Mouse (Mus musculus) lung, postnatal 14 days (tissue): ENCODE results near the gene Rhno1.
"Not testable (repeated sequence)": the region's sequence is repeated elsewhere in the genome, so short reads cannot be mapped to it uniquely, and the experiment has no call there.

Source experiments
- DNase-seq: peaks from one replicate; pipeline ENCODE4 v3.0.0; 2021

Rhno1 gene

GRCm38 (mm10) chr6:128362381-128363006, at the start of gene Rhno1, which contains the start of gene Foxm1:
Gene Rhno1, minus strand, starts transcription at chr6:128362911.
Gene Foxm1, plus strand, starts transcription at chr6:128362967.
- DNase-seq: peak; percentile 86

- DNase-seq: peak; percentile 82
These were observed 48.4 kb upstream of the Rhno1 start for GRCm38 (mm10) chr6:128411115-128411514.

- no peak for DNase-seq
These were observed 47.6 kb upstream of the Rhno1 start for GRCm38 (mm10) chr6:128410305-128410704.

DNA sequence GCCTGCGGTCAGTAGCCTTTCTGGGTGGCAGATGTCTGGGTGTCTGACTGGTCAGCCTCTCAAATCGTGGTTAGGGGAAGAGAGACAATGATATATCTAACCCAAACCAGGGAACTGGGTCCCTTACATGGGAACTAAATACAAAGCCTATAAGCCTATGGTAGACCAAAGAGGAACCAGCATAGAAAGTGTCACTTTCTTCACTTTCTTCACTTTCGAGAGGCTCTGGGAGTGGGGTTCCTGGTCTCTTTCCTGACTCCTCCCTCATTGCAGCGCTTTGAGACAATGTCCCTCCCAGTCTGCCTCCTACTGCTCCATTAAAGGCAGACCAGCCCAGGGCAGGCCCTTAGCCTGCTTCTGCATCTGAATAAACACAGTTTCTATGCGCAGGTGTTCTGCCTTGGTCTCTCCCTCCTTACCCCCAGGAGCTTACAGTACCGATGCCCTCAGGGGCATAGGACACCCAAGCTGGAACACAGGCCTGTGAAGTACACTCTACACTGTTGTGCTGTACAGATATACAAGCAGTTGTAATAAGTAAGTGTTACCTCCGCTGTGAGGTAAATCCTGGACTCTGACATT, 45.9 kb upstream of the Rhno1 start:
- DNase-seq: no peak

DNA sequence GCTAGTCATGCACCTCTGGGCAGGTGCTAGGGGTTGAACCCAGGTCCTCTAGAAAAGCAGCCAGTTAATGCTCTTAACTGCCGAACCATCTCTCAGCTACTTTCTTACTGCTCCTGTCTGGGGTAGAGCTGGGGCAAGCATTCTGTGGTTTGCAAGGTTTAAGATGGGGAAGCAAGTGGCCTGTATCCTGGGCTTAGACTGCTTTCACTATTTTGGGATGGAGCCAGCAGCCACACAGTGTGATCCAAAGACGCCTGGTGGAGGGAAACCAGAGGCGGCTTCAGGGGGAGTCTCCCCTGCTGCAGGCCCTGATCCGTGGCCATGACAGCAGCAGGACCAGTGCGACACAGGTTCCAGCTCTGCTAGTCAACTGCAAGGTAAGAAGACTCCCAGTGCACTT, 42.0 kb upstream of the Rhno1 start:
- DNase-seq: no peak

DNA sequence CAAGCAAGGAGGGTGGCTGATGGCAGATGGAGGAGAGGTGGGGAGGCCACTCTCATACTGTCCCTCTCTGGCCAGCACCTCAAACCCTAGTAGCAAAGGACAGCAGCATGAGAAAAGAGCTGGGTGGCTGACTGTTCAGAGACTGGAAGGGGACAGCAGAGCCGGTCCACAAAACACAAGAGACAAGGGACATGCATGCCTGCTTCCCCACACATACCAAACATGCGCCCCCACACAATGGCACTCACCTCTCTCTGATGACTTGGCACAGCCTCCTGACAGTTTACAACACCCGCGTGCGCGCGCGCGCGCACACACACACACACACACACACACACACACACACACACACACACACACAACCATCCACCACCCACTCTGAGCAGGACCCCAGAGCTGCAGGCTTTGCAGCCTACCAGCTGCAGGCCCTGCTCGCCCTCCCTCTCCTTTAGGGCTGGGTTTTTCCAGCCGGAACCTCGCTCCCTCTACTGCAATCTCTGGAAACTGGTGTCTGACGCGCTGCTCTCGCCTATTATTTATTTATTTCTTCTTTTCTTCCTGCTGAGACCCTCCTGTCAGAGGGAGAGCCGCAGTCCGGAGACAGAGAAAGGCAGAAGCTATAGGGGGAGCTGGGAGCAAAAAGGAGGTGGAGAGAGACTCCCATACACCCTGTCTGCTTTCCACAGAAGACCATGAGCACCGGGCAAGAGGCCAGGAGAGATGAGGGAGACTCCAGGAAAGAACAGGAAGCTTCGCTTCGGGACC, 36.9 kb upstream of the Rhno1 start:
- peak; percentile 23 for DNase-seq

DNA sequence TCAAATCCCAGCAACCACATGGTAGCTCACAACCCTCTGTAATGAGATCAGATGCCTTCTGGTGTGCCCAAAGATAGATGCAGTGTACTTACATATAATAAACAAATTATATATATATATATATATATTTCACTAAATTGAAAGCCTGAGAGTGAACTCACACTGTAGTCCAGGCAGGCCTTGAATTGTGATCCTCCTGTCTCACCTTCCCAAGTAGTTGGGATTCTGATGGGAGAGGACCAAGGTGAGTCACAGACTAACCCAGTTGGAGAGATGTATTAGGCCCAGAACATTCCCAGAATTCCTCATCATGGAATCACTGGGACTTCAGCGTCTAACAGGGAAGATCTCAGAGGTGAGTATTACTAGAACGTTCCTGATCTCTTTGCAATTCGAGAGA, 36.3 kb upstream of the Rhno1 start, which contains the start of gene Nrip2:
Gene Nrip2, plus strand, starts transcription at position 301 of the 400 bp plus-strand sequence.
- no peak for DNase-seq

GRCm38 (mm10) chr6:128397574-128398261, 35.0 kb upstream of the Rhno1 start:
- no peak for DNase-seq

GRCm38 (mm10) chr6:128390683-128391082, 28.0 kb upstream of the Rhno1 start:
- no peak for DNase-seq

- no peak for DNase-seq
These were observed 26.5 kb upstream of the Rhno1 start for GRCm38 (mm10) chr6:128389185-128389584.

DNA sequence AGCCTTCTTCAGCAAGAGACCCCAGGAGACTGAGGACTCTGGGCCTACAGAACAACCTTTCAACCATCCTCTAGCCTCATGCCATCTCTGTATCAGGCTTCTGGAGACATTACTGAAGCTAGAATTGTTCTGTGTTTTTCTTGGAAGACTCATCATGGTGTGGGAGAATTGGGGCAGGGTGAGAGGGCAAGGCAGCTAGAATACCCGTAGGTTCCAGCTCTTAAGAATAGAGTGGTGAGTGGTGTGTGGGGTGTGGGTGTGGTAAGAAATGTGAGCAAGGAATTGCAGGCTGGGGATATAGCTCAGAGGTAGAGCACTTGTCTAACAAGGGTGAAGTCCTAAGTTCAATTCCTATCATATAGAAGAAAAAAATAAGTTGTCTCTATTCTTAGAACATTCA, 22.3 kb upstream of the Rhno1 start:
- DNase-seq: no peak

GRCm38 (mm10) chr6:128383752-128384151, 21.0 kb upstream of the Rhno1 start:
- no peak for DNase-seq

DNA sequence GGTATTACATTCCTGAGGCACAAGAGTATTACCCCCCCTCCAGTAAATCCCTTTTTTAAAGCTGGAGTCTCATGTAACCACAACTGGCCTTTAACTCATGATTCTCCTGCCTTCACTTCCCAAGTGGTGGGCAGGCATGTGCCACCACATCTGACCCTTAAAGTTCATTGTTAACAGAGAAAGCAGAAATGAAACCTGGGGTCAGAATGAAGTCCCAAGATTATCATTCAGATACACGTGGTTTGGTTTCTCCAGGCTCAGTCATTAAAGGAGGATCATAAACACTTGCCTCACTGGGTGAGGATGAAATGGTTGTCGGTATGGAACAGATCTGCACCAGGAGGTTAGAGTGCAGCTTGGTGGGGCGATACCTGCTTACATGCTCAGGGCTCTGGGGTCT, 18.5 kb upstream of the Rhno1 start:
- no peak for DNase-seq

DNA sequence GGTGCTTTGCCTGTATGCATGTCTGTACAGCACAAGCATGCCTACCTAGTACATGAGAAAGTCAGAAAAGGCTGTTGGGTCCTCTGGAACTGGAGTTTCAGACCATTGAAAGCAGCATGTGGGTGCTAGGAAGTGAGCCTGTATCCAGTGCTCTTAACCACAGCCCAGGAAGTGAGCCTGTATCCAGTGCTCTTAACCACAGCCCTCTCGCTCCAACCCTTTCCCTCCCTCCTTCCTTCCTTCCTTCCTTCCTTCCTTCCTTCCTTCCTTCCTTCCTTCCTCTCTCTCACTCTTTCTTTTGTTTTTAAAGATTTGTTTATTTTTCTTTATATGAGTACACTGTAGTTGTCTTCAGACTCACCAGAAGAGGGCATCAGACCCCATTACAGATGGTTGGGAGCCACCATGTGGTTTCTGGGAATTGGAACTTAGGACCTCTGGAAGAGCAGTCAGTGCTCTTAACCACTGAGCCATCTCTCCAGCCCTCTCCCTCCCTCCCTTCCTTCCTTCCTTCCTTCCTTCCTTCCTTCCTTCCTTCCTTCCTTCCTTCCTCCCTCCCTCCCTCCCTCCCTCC, 18.0 kb upstream of the Rhno1 start:
- DNase-seq: not testable (repeated sequence)

DNA sequence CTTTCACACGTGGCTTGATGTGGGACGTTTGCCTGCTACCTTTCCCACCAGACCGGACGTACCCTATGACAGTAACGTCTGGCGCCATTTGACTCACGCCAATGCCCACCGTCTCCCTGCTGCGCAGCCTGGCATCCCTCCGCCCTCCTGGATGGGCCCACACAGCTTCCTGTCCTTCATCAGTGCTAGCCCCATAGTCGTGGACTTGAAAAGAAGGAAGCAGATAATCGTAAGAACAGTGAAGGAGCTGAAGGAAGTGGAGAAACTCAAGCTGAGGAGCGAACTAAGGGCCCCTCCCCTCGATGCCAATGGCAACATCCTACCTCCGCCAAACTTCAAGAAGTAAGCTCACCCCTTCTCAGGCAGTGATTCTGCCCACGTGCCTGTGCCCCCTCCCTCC, 16.9 kb upstream of the Rhno1 start:
- DNase-seq: no peak

DNA sequence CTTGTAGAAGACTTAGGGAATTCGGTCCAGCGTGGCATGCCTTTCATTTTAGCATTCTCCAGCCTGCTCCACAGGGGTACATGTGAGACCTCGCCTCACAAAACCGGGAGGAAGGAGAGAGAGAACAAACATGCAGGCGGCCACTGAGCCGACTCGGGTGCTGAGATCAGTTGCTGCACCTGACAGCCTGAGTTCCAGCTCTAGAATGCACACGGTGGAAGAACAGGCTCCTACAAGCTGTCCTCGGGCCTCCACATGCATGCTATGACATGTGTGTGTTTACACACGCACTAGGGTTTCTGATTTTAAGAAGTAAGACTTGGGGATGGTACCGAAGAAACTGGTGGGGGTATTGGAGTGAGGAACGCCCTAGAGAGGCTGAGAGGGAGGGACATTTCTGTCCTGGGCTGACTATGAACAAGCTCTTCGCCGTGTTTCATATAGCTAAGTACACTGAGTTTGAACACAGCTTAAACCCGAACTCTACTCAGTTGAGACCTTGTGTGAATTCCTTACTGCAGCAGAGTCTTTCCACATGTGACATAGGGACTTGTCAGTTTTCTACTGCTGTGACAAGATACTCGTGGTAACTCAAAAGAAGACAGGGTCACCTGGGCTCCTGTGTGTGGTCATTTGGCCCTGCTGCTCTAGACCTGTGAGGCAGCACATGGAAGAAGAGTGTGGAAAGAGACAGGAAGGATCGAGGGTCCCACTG, 13.8 kb upstream of the Rhno1 start:
- no peak for DNase-seq

DNA sequence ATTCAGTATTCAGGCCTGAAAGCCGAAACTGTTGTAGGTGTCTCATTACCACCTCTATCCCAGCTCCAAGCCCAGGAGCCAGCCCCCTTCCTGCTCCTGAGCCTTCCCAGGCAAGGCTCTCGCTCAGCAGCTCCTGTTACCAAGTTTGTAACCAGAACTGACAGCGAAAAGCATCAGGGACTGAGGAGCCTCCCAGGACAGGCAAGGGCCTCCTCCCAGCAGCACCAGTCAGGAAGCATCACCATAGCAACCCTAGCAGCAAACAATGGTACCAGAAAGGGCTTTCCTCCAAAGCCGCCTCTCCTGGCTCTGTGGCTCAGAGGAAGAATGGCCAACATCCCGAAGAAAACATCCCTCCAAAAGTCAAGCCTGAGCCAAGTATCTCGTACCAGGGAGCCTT, 12.5 kb upstream of the Rhno1 start, which contains the start of the genes Tex52 and Gm44596:
Gene Tex52, plus strand, starts transcription at position 265 of the 400 bp plus-strand sequence.
Gene Gm44596, plus strand, starts transcription at position 312 of the 400 bp plus-strand sequence.
- DNase-seq: peak; percentile 27

GRCm38 (mm10) chr6:128370040-128370439, 7.3 kb upstream of the Rhno1 start:
- no peak for DNase-seq

- no peak for DNase-seq
These were observed 3.8 kb upstream of the Rhno1 start for GRCm38 (mm10) chr6:128366466-128366865.

- no peak for DNase-seq
These were observed 2.0 kb upstream of the Rhno1 start for GRCm38 (mm10) chr6:128364721-128365120.

GRCm38 (mm10) chr6:128363007-128363825, 505 bp upstream of the Rhno1 start:
- DNase-seq: no peak
